Mouse (Mus musculus): ENCODE data around the gene Arsb. TPM values are rescaled to one million over a fixed set of nuclear protein-coding genes. Genes with fewer than 3 reads are reported as not detected.

The Arsb gene
- polyA plus RNA-seq, 1 experiment from 2014 or later = 10.8 TPM

DNA sequence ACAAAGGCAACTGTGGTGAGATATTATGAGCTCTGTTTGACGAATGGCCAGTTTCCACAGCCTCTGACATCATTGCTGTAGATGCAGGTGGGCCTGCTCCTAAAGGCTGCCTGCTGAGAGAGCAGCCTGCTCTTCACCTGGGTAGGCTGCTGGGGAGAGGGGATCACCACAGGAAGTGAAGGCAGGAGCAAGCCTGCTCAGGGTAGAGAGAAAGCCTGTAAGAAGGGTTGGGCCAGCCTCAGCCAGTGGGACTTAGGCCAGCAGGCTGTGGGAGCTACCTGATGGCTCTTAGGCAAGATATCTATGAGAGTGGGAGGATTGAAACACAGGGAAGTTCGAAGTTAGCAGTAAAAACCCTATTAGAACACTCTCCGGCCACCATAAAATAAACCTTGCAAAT, 117.5 kb downstream of the Arsb start:
- ATAC-seq (ENCODE audit: low FRiP score) = no peak
- Histone ChIP-seq H3K27ac (ENCODE audit: low read depth, low read length) (no peak overlapping the region), H3K27me3 (ENCODE audit: control insufficient read depth, insufficient read depth, low read length) (no peaks in the 10 kb centered on the region), H3K4me1 (ENCODE audit: control insufficient read depth, insufficient read depth, low read length) (no peaks in the 10 kb centered on the region), H3K9me3 (ENCODE audit: control insufficient read depth, low read length) (no peaks in the 10 kb centered on the region), H3K9ac (ENCODE audit: low read length) (no peak overlapping the region), H3K36me3 (ENCODE audit: control insufficient read depth, insufficient read depth, low read length) (no peaks in the 10 kb centered on the region), H3K4me3 (ENCODE audit: low read depth, low read length) (no peak overlapping the region), H3K4me2 (no peak overlapping the region)
- 87% methylated on average over 3 of the region's 3 CpGs for WGBS
- DNase-seq (ENCODE audit: low spot score, missing footprints) = no peak

DNA sequence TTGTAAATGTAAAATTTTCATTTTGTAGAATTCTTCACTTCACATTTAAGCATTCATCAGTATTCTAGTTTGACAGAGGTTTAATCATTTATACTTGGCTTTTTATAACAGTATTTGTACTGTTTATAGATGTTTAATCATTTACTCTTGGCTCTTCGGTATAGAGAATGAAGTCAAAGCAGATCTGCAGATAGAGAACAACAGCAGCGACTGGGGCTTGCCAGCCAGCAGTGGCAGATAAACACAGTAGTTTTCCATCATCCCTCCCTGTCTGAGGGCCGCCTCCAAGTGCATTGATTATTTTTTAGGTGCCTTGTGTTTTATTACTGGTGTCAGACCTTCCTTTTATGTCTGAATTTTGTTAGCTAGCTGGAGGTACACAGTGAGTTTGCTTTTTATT, 118.6 kb downstream of the Arsb start:
- no peak overlapping the region for H3K4me2 ChIP-seq
- H3K27me3 ChIP-seq (ENCODE audit: control insufficient read depth, insufficient read depth, low read length) = no peaks in the 10 kb centered on the region
- no peak overlapping the region for H3K9ac ChIP-seq (ENCODE audit: low read length)
- H3K27ac ChIP-seq (ENCODE audit: low read depth, low read length) = no peak overlapping the region
- DNase-seq (ENCODE audit: low spot score, missing footprints) (peak; percentile 26), ATAC-seq (ENCODE audit: low FRiP score) (no peak)
- WGBS = 85% methylated on average over 3 of the region's 3 CpGs
- no peak overlapping the region for H3K4me3 ChIP-seq (ENCODE audit: low read depth, low read length)
- no peaks in the 10 kb centered on the region for H3K4me1 ChIP-seq (ENCODE audit: control insufficient read depth, insufficient read depth, low read length)
- H3K36me3 ChIP-seq (ENCODE audit: control insufficient read depth, insufficient read depth, low read length) = no peaks in the 10 kb centered on the region
- no peaks in the 10 kb centered on the region for H3K9me3 ChIP-seq (ENCODE audit: control insufficient read depth, low read length)

DNA sequence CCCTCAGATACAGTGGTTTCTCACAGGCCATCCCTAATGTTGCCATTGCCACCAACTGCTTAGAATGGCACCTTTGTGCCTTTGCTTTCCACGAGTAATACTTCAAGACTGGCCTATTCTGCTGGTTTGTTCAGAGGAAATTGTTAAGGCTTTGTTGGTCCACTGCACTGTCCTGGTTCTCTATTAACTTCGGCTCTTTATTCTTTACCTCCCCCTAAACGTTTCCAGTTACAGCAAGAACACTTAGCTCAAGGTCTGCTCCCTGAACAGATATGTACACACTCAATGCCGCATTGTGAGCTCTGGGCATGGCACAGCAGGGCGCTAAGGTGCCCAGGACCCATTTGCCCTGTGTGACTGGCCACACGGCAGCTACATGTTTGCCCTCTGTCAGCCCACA, 119.8 kb downstream of the Arsb start:
- no peak overlapping the region for H3K27ac ChIP-seq (ENCODE audit: low read depth, low read length)
- H3K36me3 ChIP-seq (ENCODE audit: control insufficient read depth, insufficient read depth, low read length) = no peaks in the 10 kb centered on the region
- ATAC-seq (ENCODE audit: low FRiP score) (no peak), DNase-seq (ENCODE audit: low spot score, missing footprints) (peak; percentile 56)
- H3K4me1 ChIP-seq (ENCODE audit: control insufficient read depth, insufficient read depth, low read length) = no peaks in the 10 kb centered on the region
- no peak overlapping the region for H3K4me2 ChIP-seq
- 82% methylated on average over 6 of the region's 6 CpGs for WGBS
- H3K9me3 ChIP-seq (ENCODE audit: control insufficient read depth, low read length) = no peaks in the 10 kb centered on the region
- no peaks in the 10 kb centered on the region for H3K27me3 ChIP-seq (ENCODE audit: control insufficient read depth, insufficient read depth, low read length)
- H3K9ac ChIP-seq (ENCODE audit: low read length) = no peak overlapping the region
- no peak overlapping the region for H3K4me3 ChIP-seq (ENCODE audit: low read depth, low read length)

DNA sequence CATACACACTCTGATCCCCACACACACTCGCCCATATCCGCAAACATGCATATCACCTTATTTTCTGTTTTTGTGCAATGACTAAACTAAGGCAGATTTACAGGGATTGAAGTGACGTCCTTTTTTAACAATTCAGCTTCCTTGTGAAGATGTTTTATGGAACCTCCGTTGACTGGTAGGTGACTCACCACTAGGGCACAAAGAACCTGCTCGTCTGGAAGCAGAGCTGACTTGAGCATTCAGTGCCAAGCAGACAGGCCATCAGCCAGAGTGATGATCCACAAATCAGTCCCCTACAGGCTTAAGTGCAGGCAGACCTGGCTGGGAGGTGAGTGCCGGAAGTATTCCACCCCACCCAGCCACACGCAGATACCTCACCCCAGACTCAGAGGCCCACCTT, 120.7 kb downstream of the Arsb start:
- peak; percentile 56 for DNase-seq (ENCODE audit: low spot score, missing footprints)

DNA sequence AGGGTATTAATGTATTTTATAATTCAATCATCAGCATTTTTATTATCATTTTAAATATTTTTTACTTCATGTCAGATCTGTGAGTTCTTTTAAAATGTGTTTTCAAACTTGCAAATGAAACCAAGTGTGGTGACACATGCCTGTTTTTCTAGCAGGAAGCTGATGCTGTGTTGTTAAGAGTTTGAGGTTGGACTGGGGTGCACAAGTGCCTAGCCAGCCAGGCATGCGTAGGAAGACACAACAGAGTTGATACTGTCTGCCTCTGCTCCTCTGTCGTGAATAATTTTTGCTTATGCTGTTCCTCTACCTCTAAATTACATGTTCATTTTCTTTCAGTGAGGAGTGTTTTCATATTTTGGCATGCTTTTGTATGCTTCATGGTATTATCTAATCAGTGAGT, 122.7 kb downstream of the Arsb start:
- no peak overlapping the region for H3K9ac ChIP-seq (ENCODE audit: low read length)
- no peak overlapping the region for H3K27ac ChIP-seq (ENCODE audit: low read depth, low read length)
- H3K4me2 ChIP-seq = no peak overlapping the region
- H3K27me3 ChIP-seq (ENCODE audit: control insufficient read depth, insufficient read depth, low read length) = no peaks in the 10 kb centered on the region
- WGBS = 81% methylated on average over 2 of the region's 2 CpGs
- H3K4me3 ChIP-seq (ENCODE audit: low read depth, low read length) = no peak overlapping the region
- H3K4me1 ChIP-seq (ENCODE audit: control insufficient read depth, insufficient read depth, low read length) = no peaks in the 10 kb centered on the region
- ATAC-seq (ENCODE audit: low FRiP score) (no peak), DNase-seq (ENCODE audit: low spot score, missing footprints) (peak; percentile 70)
- H3K9me3 ChIP-seq (ENCODE audit: control insufficient read depth, low read length) = no peaks in the 10 kb centered on the region
- H3K36me3 ChIP-seq (ENCODE audit: control insufficient read depth, insufficient read depth, low read length) = no peaks in the 10 kb centered on the region

More for the DNA sequence above, 120.7 kb downstream of the Arsb start:
- H3K4me2 ChIP-seq = no peak overlapping the region
- H3K4me3 ChIP-seq (ENCODE audit: low read depth, low read length) = no peak overlapping the region
- no peak overlapping the region for H3K27ac ChIP-seq (ENCODE audit: low read depth, low read length)
- no peak for ATAC-seq (ENCODE audit: low FRiP score)
- no peaks in the 10 kb centered on the region for H3K9me3 ChIP-seq (ENCODE audit: control insufficient read depth, low read length)
- WGBS = 89% methylated on average over 7 of the region's 7 CpGs
- H3K9ac ChIP-seq (ENCODE audit: low read length) = no peak overlapping the region
- no peaks in the 10 kb centered on the region for H3K4me1 ChIP-seq (ENCODE audit: control insufficient read depth, insufficient read depth, low read length)
- no peaks in the 10 kb centered on the region for H3K27me3 ChIP-seq (ENCODE audit: control insufficient read depth, insufficient read depth, low read length)
- H3K36me3 ChIP-seq (ENCODE audit: control insufficient read depth, insufficient read depth, low read length) = no peaks in the 10 kb centered on the region

DNA sequence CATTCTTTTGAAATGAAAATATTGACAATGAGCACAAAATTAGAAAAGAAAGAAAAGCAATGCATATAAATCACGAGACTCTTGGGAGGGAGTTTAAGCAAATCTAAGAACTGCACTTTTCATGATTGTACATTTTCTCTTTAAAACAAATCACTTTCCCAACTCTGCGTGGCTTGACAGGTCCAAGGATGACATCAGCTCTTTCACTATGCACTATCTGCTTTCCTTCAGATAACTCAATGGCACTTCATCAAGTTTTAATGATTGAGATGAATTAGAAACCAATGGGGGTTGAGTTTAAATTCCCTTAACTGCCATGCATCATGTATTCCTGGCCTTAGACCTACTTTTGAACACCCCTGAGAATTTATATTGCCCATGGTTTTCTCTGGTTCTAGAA, 124.0 kb downstream of the Arsb start:
- Histone ChIP-seq H3K9me3 (ENCODE audit: control insufficient read depth, low read length) (no peaks in the 10 kb centered on the region), H3K27ac (ENCODE audit: low read depth, low read length) (no peak overlapping the region), H3K4me2 (no peak overlapping the region), H3K9ac (ENCODE audit: low read length) (no peak overlapping the region), H3K4me1 (ENCODE audit: control insufficient read depth, insufficient read depth, low read length) (no peaks in the 10 kb centered on the region), H3K27me3 (ENCODE audit: control insufficient read depth, insufficient read depth, low read length) (no peaks in the 10 kb centered on the region), H3K36me3 (ENCODE audit: control insufficient read depth, insufficient read depth, low read length) (no peaks in the 10 kb centered on the region), H3K4me3 (ENCODE audit: low read depth, low read length) (no peak overlapping the region)
- peak; percentile 59 for DNase-seq (ENCODE audit: low spot score, missing footprints)
- WGBS = 88% methylated on average over 2 of the region's 2 CpGs
- ATAC-seq (ENCODE audit: low FRiP score) = no peak

DNA sequence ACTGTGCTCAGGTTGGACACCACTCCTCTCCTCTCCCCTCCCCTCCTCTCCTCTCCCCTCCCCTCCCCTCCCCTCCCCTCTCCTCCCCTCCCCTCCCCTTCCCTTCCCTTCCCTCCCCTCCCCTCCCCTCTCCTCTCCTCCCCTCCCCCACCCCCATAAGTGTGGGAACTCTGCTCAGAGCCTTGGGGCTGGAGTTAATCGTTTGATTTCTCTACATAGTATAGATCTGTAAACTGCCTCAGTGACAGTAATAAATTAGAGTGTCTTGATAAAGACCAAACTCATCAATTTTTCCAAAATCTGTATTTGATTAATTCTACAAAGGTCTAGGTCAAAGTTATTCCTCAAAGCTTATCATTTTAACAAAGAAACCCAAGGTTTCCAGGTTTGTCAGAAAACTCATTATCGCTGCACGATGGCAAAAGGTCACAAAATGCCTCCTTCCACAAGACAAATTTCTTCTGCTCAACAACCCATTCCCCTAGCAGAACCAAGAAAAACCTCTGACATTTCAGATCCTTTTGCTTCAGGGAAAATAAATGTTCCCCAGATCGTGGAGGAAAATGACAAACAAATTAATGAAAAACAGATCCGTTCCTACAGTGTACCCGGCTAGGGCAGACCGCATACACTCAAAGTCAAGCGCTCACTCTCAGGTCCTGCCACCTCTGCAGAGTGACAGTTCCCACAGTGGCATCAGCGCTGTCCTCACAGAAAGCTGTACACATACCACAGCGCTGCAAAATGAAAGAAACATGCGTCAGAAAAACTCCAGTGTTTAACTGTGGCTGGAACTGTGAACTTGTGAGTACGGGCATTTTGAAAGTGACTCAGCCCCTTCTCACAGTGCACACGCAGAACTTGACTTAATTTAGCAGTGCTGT, 126.8 kb downstream of the Arsb start:
- Histone ChIP-seq H3K27ac (ENCODE audit: low read depth, low read length) (no peak overlapping the region), H3K9me3 (ENCODE audit: control insufficient read depth, low read length) (no peaks in the 10 kb centered on the region), H3K4me3 (ENCODE audit: low read depth, low read length) (no peak overlapping the region), H3K9ac (ENCODE audit: low read length) (no peak overlapping the region), H3K4me1 (ENCODE audit: control insufficient read depth, insufficient read depth, low read length) (no peaks in the 10 kb centered on the region), H3K4me2 (no peak overlapping the region), H3K27me3 (ENCODE audit: control insufficient read depth, insufficient read depth, low read length) (no peaks in the 10 kb centered on the region), H3K36me3 (ENCODE audit: control insufficient read depth, insufficient read depth, low read length) (no peaks in the 10 kb centered on the region)
- ATAC-seq (ENCODE audit: low FRiP score) (no peak), DNase-seq (ENCODE audit: low spot score, missing footprints) (no peak)
- 80% methylated on average over 13 of the region's 13 CpGs for WGBS

DNA sequence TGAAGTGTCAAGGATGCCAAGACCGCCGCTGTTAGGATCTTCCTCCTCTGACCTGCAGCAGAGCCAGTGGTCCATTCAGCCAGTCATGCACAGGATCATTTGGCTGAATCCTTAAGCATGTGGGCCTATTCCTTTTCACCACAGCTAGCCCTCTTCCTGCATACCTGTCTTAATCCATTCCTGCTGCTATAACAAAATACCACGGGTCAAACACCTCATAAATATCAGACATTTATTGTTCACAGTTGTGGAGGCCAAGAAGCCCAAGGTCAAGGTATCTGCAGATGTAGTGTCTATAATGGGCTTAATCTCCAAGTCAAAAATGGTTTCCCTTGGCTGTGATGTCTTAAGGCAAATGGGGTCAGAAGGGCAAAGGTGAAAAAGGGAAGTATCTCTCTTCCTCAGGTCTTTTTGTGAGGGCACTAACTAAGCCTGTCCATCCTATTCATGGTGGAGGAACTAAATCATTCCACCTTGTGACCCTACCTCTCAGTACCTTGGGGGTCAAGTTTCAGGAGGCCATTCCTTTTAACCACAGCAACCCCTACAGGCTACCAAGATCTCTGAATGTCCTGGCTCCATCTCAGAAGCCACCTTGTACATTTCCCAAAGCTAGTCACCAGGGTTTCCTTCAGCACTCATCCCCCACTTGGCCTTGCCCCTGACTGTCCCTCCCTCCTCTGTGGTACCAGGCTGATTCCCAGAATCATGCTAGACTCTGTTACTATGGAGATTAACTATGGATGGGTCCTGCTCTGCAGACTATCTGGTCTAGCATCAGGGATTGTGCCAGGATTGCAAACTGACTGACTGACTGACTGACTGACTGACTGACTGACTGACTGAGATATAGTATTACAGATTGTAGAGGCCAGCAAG, 128.2 kb downstream of the Arsb start:
- Histone ChIP-seq H3K4me1 (ENCODE audit: control insufficient read depth, insufficient read depth, low read length) (no peaks in the 10 kb centered on the region), H3K27me3 (ENCODE audit: control insufficient read depth, insufficient read depth, low read length) (no peaks in the 10 kb centered on the region), H3K27ac (ENCODE audit: low read depth, low read length) (no peak overlapping the region), H3K9ac (ENCODE audit: low read length) (no peak overlapping the region), H3K9me3 (ENCODE audit: control insufficient read depth, low read length) (no peaks in the 10 kb centered on the region), H3K4me3 (ENCODE audit: low read depth, low read length) (no peak overlapping the region), H3K36me3 (ENCODE audit: control insufficient read depth, insufficient read depth, low read length) (no peaks in the 10 kb centered on the region), H3K4me2 (no peak overlapping the region)
- no peak for ATAC-seq (ENCODE audit: low FRiP score)
- 87% methylated on average over 3 of the region's 3 CpGs for WGBS
- peak; percentile 72 for DNase-seq (ENCODE audit: low spot score, missing footprints)
